Mouse (Mus musculus): ENCODE data around the gene Bet1l.

Gene Bet1l

DNA sequence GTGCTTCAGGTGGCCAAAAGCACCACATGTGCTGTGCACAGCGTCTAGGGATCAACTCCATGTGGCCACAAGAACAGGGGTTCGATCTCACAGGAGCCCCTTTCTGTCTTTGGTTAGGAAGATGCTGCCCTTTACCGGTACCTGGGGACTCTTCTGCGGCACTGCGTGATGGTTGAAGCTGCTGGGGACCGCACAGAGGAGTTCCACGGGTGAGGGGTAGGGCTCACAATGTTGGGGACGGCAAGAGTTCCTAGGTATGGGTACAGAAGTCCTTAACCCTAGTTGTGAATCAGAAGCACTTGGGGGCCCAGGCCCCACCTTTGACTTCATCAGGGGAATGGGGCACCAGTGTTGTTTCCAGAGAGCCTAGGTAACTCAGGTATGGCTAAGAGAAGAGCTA lies 1.4 kb upstream of the Bet1l start:
- DNase-seq (ENCODE audit: extremely low spot score) = no peak

DNA sequence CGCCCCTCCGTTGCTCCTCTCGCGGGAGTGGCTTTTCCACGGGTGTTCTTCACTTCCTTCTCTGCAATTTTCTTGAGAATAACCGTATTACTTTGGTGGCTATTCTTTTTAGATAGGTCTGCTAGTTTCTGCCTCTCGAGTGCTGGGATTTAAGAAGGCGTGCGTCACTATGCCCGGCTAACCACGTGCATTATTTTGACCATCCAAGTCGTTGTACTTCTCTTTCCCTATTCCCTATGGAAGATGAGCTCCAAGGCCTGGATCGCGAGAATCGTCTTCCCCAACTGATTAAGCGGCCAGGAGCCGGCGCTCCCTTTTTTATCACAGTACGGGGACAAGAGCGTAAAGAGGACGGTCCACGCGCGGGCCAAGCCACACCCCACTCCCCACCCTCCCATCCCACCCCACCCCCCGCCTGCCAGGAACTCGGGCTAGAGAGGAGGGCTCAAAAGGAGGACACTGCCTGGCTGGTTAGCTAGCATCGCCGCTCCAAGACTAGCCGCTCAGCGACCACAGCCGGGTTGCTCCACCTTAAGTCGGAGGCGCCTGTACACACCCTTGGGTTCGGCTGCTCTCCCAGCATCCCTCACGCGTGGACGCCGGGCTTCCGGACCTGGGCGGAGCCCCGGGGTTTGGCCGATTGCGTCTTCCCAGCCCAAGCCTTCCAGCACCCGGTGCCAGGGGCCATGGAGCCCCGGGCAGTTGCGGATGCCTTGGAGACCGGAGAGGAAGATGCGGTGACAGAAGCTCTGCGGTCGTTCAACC lies 410 bp downstream of the Bet1l start, which contains the start of gene Ric8a:
Gene Ric8a (plus strand): TSS at position 173 of the 765 bp plus-strand sequence.
- DNase-seq (ENCODE audit: extremely low spot score) = peak; percentile 77

- DNase-seq (ENCODE audit: extremely low spot score) = peak; percentile 84
These were observed 1.3 kb downstream of the Bet1l start, which contains the start of gene Gm45785 for GRCm38 (mm10) chr7:140855860-140856784. Gene Gm45785 (minus strand): TSS chr7:140856331.

- no peak for DNase-seq (ENCODE audit: extremely low spot score)
These were observed 2.2 kb downstream of the Bet1l start for GRCm38 (mm10) chr7:140855181-140855580.

- no peak for DNase-seq (ENCODE audit: extremely low spot score)
These were observed 2.9 kb downstream of the Bet1l start for GRCm38 (mm10) chr7:140854483-140854882.

DNA sequence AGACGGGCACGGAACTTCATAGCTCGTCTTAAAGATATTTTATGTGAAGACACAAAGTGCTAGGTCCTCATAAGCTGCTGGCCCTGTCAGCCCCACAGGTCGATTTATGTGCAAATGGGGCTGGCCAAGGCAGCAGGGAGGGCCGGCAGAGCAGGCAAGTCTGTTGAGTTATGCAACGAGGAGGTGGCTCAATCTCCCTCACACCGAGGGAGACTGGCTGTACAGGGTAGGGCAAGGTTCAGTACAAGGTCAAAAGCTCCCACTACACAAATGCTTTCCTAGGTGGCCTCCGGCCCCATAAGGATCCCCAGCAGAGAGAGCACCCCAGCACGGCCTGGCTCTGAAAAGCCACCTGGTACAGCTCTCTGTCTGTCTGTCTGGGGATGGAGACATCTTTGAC lies 4.0 kb downstream of the Bet1l start:
- DNase-seq (ENCODE audit: extremely low spot score) = no peak

GRCm38 (mm10) chr7:140851916-140852315 lies 5.5 kb downstream of the Bet1l start:
- DNase-seq (ENCODE audit: extremely low spot score) = no peak

GRCm38 (mm10) chr7:140848591-140848990 lies 8.8 kb downstream of the Bet1l start:
- DNase-seq (ENCODE audit: extremely low spot score) = no peak

DNA sequence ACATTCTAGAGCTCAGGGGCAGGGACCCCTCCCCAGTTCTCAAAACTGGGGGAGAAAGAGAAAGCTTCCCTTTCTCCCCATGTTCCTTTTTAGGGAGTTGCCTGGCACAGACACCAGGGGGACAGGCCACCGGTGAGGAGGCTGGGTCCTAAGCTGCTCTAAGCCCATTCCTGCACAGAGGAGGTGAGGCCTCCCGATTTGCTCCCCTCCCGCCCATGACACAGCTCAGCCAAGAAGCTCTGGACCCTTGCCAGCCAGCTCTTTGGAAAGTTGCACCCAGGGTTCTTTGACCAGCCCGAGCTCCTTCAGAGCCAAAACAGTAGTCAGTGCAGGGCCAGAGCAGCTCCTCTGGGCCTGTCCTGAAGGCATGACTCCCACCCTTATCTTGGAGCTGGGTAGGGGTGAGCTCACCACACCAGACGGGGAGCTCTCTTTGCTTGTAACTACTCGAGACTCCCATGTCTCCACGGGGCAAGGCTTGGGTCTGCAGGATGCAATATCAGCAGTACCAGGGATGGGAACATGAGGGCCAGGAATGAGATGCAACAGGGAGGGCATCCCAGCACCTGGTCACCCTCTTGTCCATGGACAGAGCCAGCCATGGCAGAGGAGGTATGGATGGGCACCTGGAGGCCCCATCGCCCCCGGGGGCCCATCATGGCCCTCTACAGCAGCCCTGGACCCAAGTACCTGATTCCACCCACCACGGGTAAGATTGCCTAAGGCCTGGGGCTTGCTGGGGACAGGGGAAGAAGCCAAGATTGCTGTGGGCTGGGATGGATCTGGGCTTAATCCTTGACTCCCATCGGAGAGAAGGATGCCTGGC lies 9.4 kb downstream of the Bet1l start, which contains the start of gene Odf3:
Gene Odf3 (plus strand): TSS at position 51 of the 826 bp plus-strand sequence.
- no peak for DNase-seq (ENCODE audit: extremely low spot score)

GRCm38 (mm10) chr7:140846676-140847075 lies 10.7 kb downstream of the Bet1l start:
- no peak for DNase-seq (ENCODE audit: extremely low spot score)

DNA sequence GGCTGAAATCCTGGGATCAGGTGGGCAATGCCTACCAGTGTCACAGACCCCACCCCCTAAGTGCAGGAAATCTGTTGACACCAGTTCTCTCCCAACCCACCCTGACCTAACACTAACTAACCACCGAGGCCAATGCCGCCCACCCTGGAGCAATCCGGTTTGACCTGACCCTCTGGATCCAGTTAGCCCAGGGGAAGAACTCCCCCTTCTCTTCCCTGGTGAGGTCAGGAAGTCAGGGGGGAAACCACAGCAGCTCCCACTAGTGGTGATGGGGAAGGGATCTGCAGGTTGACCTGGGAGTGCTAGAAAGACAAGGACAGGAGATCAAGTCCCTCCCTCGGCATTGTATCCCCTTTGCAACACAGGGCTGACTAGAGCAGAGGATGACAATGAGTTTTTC lies 11.7 kb downstream of the Bet1l start:
- DNase-seq (ENCODE audit: extremely low spot score) = no peak

GRCm38 (mm10) chr7:140844905-140845665 lies 12.3 kb downstream of the Bet1l start, which contains the start of gene Scgb1c1:
Gene Scgb1c1 (plus strand): TSS chr7:140845547.
- DNase-seq (ENCODE audit: extremely low spot score) = peak; percentile 88

- no peak for DNase-seq (ENCODE audit: extremely low spot score)
These were observed 13.6 kb downstream of the Bet1l start for GRCm38 (mm10) chr7:140843806-140844205.

DNA sequence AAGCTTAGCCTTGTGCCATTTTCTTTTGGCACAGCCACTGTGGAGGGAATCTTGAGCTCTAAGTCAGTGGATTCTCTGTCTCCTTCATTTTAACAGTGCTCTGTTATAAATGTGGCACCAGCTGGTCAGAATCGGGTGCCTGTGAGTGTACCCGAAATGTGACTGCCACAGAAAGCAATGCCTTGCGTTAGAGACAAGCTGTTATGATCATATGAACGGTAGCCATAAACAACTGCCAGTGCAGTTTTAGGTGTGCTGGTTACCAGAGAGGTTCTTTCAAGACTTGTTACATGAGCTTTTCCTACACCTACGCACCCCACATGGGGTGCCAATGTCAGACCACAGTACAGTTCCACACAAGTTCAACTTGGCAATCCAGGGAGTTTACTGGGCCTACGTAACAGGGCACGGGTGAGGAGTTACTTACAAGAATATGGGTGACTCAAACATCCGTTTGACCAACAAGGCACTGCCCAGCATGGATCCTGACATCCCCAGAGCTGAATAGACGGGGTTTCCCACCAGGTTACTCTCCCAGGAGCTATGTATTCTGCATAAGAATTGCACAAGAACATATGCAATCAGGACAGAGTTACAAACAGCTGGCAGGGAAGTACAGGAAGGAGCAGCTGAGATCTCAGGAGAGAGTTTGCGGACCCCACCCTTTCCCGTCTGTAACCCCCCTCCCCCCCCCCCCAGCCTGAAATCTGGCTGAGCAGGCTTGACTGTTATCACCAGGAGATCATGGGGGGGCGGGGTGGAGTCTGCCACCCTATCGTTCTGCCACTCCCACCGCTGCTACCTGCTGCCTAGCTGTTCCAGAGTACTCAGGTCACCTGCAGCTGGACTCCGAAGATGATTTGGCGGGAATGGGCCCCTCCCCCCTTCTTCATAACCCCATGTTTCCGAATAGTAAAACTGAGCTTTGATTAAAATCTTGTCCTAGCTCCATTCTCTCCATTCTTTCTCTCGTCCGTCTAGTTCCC lies 16.3 kb downstream of the Bet1l start:
- no peak for DNase-seq (ENCODE audit: extremely low spot score)

DNA sequence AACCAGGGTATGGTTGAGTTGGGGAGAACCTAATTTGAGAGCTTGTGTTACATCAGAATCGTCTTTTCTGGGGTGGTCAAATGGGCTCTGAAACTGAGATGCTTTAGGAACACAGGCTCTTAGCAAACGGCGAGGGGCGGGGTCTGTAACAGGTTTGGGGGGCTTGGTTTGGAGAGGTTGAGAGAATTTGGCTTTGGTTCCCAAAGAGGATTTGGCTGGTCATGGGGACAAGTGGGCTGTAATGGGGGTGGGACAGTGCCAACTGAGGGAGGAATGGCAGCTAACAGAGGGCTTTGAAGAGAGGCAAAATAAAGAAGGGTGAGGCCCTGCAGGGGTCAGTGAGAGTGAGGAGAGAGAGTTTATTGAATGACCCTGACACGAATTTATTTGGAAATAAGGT lies 17.8 kb downstream of the Bet1l start:
- DNase-seq (ENCODE audit: extremely low spot score) = no peak

GRCm38 (mm10) chr7:140836243-140837115 lies 20.9 kb downstream of the Bet1l start:
- DNase-seq (ENCODE audit: extremely low spot score) = no peak

GRCm38 (mm10) chr7:140835758-140836087 lies 21.7 kb downstream of the Bet1l start:
- DNase-seq (ENCODE audit: extremely low spot score) = no peak

DNA sequence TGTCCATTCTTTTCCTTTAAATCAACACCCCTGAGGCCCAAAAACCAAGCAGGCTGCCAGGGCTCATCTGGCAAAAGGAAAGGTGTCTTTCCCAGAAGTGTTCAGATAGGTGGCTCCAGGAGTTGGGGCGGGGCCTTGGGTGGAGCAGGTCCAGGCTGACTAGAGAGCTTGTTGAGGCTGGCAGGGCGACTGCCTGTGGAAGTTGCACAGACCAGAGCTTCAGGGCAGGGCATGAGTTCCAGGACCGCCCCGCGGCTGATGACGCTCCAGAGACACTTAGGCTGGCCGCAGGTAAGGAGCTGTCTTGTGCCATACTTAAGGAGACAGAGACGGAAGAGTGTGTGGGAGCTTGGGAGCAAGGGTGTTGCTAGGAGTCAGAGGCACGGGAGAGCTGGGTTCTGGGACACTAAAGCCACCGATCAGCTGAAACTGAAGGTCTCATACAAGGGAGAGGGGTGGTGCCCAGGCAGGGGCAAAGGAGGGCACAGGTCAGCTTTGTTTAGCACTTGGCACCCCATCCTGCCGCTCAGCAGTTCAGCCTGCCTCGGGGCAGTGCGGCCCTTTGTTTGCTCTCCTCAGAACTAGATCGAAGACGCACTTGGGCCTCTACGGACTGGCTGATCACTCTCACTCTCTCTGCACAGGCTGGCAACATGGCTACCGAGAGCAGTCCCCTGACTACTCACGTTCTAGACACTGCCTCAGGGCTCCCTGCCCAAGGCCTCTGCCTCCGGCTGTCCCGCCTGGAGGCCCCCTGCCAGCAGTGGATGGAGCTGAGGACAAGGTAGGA lies 22.2 kb downstream of the Bet1l start, which contains the start of gene Urah:
Gene Urah (plus strand): TSS at position 51 of the 790 bp plus-strand sequence.
- DNase-seq (ENCODE audit: extremely low spot score) = no peak

Data from embryo, embryonic 9.5 days (tissue).